Mouse (Mus musculus): Measurements from ENCODE around the gene Prdm4. TPM values are rescaled to one million over a fixed set of nuclear protein-coding genes. Genes with fewer than 3 reads are reported as not detected.

Prdm4 gene
- polyA plus RNA-seq, 1 experiment from 2014 or later = 30.3 TPM

Other genes starting within 250 kb of the Prdm4 start
- gene Pwp1, start 87.6 kb downstream of the Prdm4 start, polyA plus RNA-seq (2016; fragmentation: Nextera tagmentation; extraction: Ambion mirVana) = 96.1 and 104 TPM in 2 replicates
- 0.31 and 0.39 TPM in 2 replicates for gene Ascl4, start 10.5 kb upstream of the Prdm4 start, polyA plus RNA-seq (2016; fragmentation: Nextera tagmentation; extraction: Ambion mirVana)
- 192 and 211 TPM in 2 replicates for gene Rtcb, start 40.7 kb upstream of the Prdm4 start, polyA plus RNA-seq (2016; fragmentation: Nextera tagmentation; extraction: Ambion mirVana)
- gene Bpifc, start 94.8 kb upstream of the Prdm4 start, polyA plus RNA-seq (2016; fragmentation: Nextera tagmentation; extraction: Ambion mirVana) = 0.05 TPM in 1 of 2 replicates, not detected in the other
- gene Fbxo7, start 104.8 kb upstream of the Prdm4 start, polyA plus RNA-seq (2016; fragmentation: Nextera tagmentation; extraction: Ambion mirVana) = 16.5 and 19.8 TPM in 2 replicates

Data from hindbrain, embryonic 10.5 days (tissue).